Mouse (Mus musculus) CD4-positive, CD25-positive, alpha-beta regulatory T cell, adult 2 months (primary cell): ENCODE measurements around the gene Cmtm4.

ENCODE experiments used
- DNase-seq: peaks from one replicate; pipeline ENCODE4 v3.0.0-alpha.2; 2012; ENCODE audit warnings: low read depth, low spot score

Gene Cmtm4

DNA sequence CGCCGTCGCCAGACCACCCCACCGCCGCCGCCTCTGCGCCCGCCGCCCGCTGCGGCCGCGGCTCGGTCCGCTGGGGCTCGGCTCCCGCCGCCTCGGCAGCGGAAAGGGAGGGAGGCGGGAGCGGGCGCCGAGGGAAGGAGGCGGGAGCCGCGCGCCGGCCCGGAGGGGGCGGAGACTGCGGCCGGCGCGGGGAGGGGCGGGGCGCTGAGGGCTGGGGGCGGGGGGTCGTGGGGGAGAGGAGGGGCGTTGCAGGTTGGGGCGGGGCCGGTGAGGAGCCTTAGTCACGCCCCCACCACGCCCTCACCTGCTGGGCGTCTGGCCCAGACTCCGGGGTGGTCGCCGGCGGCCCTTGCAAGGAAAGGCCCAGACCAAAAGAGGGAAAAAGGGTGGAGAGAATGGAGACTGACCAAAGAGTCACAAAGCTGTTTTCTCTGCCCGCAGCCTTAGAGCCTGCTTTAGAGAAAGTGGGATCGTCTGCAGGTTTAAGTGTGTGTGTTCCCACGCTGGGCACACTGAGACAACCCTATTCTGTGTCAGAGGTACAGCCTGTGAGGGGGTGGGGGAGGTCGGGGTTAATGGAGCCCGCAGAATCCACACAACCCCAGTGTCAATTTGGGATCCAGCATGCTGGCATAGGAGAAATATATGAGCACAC, at the start of gene Cmtm4:
TSS of gene Cmtm4 (minus strand) at position 105 of the 655 bp plus-strand sequence.
- DNase-seq = peak; percentile 73

DNA sequence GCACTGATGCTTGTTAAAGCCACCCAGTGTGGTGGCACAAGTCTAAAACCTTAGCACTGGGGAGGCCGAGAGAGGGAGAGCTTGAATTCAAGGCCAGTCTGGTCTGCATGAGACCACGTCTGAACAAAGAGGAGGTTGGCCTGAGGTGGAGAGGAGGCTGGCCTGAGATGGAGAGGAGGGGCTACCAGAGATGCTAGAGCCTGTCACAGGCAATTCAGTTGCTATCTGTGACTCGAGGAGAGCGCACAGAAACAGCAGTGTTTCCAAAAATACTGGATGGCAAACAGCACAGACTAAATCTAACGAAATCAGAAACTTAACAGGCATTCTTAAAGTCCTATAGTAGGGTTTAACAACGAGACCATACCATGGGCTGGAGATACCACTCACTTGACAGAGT, 49.6 kb upstream of the Cmtm4 start:
- DNase-seq = no peak

DNA sequence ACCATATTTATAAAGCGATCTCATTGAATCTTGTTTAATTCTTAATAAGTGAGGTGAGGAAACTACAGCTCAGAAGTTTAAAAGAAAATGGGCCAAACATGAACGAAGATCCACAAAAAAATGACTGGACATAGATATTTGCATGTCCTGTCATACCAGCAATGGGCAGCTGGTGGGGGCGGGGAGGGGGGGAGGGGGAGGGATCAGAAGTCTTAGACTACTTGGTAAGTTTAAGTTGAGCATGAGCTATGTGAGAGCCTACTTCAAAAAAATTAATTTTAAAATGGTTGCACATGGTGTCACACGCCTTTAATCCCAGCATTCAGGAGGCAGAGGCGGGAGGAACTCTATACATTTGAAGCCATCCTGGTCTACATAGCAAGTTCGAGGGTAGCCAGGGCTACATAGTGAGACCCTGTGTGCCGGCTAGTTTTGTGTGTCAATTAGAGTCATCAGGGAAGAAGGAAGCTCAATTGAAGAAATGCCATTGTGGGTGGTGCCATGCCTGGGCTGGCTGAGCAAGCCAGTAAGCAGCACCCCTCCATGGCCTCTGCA, 47.6 kb upstream of the Cmtm4 start:
- DNase-seq = peak; percentile 10

GRCm38 (mm10) chr8:104442299-104443124, 46.9 kb upstream of the Cmtm4 start, which contains the start of gene Dync1li2:
Dync1li2 (minus strand) TSS chr8:104443047.
- peak; percentile 96 for DNase-seq

DNA sequence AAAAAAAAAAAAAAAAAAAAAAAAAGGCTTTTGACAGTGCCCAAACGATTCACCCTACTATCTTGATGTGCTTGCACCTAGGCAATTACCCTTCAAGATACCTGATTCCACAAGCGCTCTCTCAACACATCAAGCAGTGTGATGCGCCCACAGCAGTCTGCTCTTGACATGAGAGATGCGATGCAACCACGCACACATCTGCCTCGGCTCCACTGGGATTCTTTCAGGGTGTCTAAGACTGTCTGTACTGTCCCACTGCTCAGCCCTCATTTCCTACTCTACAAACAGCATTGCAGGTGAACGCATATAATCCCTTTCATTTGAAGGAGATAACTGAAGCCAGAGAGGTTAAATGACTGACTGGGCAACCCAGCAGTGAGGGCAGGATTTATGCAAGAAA, 46.0 kb upstream of the Cmtm4 start:
- no peak for DNase-seq

DNA sequence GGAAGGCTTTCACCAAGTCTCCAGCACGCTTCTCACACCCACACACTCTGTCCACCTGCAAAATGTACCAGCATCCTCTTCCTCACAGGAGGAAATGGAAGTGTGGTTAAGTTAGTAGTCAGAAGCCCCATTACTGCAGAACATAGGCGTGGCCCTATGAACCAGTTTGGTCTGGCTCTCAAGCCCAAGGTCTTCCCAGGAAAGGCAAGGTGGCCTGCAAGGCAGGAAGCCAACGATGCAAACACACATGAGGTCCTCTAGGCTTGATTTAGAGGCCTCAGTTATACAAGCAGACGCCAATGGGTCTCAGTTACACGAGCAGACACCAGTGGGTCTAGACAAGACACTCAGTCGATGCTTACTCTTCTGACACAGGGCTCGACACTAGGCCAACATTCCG, 43.9 kb upstream of the Cmtm4 start:
- no peak for DNase-seq

DNA sequence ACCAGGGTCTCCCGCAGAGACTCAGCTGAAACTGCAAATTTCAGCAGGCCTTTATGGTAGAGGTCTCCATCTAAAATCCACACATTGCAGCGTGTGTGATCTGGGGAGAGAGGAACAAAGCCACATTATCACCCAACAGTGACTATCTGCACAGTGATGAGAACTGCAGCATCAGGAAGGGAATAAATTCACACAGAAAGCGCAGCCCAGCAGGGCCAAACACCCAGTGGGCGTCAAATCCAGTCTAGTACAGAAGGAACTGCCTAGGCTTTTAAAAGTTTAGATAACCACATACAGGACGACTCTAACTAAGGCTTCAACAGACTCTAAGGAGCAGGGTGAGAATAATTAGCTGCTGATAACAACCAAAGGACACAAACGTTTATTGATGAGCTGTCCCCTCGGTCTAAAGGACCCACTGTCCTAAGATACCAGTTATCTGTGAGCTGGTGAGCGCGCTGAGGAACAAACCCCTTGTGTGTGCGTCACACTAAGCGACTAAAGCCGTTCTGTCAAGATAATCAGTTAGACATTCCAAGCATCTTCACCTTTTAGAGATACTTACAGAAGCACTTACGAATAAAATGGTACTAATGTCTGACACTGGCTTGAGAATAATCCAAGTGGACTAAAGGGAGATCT, 42.0 kb upstream of the Cmtm4 start:
- DNase-seq = no peak

DNA sequence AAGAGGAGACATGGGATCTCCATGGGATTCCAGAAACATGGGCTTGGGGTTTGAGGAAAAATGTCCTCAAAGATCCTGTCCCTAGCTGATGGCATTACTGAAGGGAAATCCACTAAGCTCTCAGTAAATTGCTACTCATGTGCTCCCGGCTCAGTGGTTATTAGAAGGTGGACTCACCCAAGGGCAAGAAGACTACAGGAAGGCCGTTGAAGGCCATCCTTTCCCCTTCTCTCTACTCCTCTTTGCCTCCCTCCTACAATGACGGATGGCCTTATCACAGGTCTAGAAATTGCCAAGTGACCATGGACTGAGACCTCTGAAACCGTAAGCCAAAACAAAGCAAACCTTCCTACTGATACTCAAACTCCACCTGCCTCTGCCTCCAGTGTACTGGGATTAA, 41.0 kb upstream of the Cmtm4 start:
- DNase-seq = no peak

- DNase-seq = peak; percentile 63
Measured at GRCm38 (mm10) chr8:104436038-104436437, 40.4 kb upstream of the Cmtm4 start.

DNA sequence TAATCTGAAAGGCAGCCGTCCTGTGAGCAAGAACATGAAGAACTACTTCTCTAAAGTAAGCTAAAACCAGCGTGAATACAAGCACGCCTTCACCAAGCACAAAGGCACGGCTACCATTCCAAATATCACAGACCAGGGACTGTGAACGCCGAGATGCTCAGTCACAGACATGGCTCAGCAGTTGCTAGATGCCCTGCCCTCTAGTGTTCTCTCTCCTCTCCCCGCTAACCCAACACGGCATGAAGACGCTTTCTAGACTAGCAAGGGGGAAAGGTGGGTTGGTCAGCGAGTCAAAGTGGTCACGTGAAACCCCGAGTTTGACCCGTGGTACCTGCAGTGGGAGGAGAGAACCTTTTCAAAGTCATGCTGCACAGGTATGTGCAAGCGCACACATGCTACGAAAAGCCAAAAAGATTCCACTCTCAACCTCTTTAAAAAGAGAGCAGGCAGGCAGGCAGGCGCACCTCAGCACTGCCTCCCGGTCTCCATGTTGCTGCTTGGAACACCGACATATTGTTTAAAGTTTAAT, 39.3 kb upstream of the Cmtm4 start:
- no peak for DNase-seq

GRCm38 (mm10) chr8:104434275-104434674, 38.7 kb upstream of the Cmtm4 start:
- DNase-seq = no peak

DNA sequence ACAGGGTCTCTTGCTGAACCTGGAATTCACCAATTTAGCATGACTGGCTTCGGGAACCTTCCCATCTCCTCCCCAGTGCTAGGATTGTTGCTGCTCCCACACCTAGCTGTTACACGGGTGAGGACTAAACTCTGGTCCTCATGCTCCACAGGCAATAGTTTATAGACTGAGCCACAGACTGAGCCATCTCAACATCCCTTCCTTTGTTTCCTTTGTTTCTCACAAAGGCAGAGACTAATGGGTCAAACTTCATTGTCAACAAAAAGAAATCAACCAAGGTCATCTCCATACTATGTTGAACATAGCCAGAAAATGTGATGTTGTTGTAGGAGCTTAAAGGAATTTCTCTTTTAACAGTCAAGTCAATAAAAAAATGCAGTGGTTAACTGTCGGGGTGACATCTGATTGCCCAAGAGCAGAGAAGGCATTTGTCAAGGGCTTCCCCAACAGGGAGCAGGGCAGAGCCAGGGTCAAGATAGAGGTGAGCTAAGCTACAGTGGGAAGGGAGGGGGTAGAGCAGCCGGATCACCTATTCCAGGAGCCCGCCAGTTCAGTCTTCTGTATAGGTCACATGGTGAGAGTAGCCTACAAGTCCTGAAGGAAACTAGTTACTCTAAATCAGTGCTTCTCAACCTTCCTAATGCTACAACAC, 37.7 kb upstream of the Cmtm4 start:
- DNase-seq = no peak

DNA sequence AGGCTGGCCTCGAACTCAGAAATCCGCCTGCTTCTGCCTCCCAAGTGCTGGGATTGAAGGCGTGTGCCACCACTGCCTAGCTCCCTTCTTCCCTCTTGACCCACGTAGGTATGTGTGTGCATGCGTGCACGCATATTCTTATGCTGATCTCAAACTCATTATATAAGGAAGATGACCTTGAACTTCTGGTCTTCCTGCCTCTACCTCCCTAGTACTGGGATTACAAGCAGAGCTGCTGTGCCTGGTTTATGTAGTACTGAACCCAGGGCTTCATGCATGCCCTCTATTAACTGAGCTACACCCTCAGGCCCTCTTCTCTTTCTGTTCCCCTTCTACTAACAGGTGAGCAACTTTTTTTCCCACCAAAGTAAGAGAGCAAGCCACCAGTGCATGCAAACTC, 37.0 kb upstream of the Cmtm4 start:
- DNase-seq = no peak

- DNase-seq = no peak
Measured at GRCm38 (mm10) chr8:104430230-104430629, 34.6 kb upstream of the Cmtm4 start.

DNA sequence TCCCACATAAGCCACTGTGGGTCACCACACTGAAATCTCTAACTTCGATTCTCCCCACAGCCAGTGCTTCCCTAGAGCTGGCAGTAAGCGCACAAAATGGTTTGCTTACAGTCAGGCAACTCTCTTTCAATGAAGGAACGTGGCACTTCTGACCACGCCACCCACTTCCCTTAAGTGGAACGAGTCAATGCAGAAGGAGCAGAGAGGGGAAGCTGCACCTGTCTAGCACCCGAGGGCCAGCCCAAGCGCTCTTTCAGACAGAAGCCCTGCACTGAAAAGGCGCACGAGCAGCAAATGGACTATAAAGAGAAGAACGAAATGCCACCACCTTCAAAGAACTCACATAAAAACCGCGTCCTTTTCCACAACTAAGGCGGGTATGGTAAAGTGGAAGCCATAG, 32.1 kb upstream of the Cmtm4 start:
- DNase-seq = no peak

GRCm38 (mm10) chr8:104422313-104422712, 26.7 kb upstream of the Cmtm4 start:
- DNase-seq = no peak

- no peak for DNase-seq
Measured at GRCm38 (mm10) chr8:104416022-104416421, 20.4 kb upstream of the Cmtm4 start.

DNA sequence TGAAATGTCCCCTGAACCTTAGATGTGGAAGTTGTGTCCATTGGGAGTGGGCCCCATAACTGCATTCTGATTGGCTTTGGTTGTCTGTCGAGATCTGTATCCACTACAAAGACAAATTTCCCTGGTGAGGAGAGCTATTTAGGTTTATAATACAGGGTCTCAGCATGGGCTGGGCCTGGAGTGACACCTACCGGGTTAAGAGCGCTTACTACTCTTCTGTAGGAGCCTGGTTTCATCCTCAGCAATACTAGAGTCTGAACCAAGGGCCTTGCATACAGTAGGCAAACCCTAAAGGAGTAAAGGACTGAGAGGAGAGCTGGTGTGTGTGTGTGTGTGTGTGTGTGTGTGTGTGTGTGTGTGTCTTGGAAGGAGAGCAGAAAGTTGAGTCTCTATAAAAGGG, 18.6 kb upstream of the Cmtm4 start:
- DNase-seq = no peak

GRCm38 (mm10) chr8:104413770-104414169, 18.2 kb upstream of the Cmtm4 start:
- DNase-seq = no peak

DNA sequence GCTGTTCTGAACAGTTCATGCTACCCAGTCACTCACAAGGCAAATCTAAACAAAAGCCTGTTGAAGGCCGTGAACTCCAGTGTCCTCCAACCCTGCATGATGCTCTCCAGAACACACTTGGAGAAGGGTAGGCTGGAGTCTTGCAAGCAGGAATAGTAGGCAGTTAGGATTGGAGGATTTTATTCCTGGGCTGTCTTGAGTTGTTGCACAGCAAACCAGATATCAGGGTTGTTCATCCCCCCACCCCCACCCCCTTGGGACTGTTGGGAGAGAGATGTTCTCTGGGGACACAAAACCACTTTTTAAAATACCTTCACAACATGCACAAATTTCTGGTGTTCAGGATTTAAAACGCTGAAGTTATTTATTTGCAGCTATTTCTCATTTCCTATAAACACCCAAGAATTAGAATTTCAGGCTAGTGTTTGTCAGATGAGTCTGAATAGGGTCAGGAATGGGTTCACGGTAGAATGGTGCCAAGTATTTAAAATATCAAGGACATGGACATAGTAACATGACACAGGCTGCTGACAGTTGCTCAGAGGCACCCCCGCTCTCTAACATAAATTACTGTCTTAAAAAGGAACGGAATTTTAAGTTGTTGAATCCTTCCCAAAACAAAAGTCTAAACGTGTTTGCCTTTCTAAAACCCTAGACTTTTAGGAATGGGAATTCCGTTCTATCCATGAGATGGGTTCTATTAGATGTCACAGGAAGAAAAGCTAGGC, 17.4 kb upstream of the Cmtm4 start:
- DNase-seq = no peak

DNA sequence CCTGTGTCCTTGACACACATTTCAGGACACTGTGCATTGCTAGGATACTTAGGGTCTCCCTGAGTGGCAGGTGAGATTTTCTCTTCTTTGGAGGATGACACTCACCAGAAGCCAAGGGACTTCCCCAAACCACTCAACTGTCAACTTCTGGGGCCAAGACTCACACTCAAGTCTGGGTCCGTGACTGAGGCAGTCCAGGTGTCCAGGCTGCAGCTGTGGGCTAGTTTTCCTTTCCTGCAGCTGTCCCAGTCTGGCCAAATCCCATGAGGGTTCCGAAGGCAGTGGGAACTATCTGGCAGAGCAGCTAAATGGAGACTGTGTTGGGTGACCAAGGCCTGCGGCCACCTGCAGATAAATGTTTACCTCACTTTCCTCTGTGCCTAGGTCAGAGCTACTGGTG, 16.4 kb upstream of the Cmtm4 start:
- no peak for DNase-seq
